Mouse (Mus musculus): ENCODE results near the gene Gm17677.

Gene Gm17677

GRCm38 (mm10) chr9:35740749-35741148 lies at the start of gene Gm17677:
Gene Gm17677, plus strand, starts transcription at chr9:35741049.
- in situ Hi-C loops (cut with MboI, MseI): no loop called here

- in situ Hi-C loops (cut with MboI, MseI): no loop called here
Measured at GRCm38 (mm10) chr9:35691924-35692323, 48.9 kb upstream of the Gm17677 start.

- in situ Hi-C loops (cut with MboI, MseI): no loop called here
Measured at GRCm38 (mm10) chr9:35707265-35707664, 33.6 kb upstream of the Gm17677 start.

GRCm38 (mm10) chr9:35756843-35757242 lies 16.0 kb downstream of the Gm17677 start:
- in situ Hi-C loops (cut with MboI, MseI): loop anchor here (10.0 kb wide), 1 partner anchor 1582 kb away; no protein-coding TSS in a partner anchor

GRCm38 (mm10) chr9:35778009-35778408 lies 37.2 kb downstream of the Gm17677 start, which contains the start of gene Gm17727:
Gene Gm17727, minus strand, starts transcription at chr9:35778109.
- in situ Hi-C loops (cut with MboI, MseI): no loop called here

- in situ Hi-C loops (cut with MboI, MseI): no loop called here
Measured at GRCm38 (mm10) chr9:35790001-35790400, 49.2 kb downstream of the Gm17677 start, which contains the start of the genes Gm27235 and D730048I06Rik. Gene Gm27235, minus strand, starts transcription at chr9:35790101. Gene D730048I06Rik, minus strand, starts transcription at chr9:35790112.

Data from T-helper 2 cell (primary cell).